Mouse (Mus musculus) intestine, embryonic 14.5 days (tissue): ENCODE results near the gene Rflnb. TPM values are rescaled to one million over a fixed set of nuclear protein-coding genes. Genes with fewer than 3 reads are reported as not detected.
"Not testable (repeated sequence)": the region's sequence is repeated elsewhere in the genome, so short reads cannot be mapped to it uniquely, and the experiment has no call there.

Experiments
- ATAC-seq: fragments of 200-750 bp; cut with Nextera tagmentation; replicated peaks from 2 replicates; pipeline ENCODE4 v1.8.0; 2017; ENCODE audit warnings: low read depth, moderate number of reproducible peaks, moderate TSS enrichment, moderate library complexity; ENCODE audit not compliant: low FRiP score, low TSS enrichment
- DNase-seq: peaks from one replicate; pipeline ENCODE4 v3.0.0-alpha.2; 2018; ENCODE audit warnings: low spot score
- H3K27ac ChIP-seq: fragments of 300-500 bp; sonication (generic); 2 replicates; pipeline ENCODE4 v1.5.1; 2014; ENCODE audit warnings: low read depth, mild to moderate bottlenecking, control low read depth
- H3K27me3 ChIP-seq: fragments of 300-500 bp; sonication (generic); replicated peaks from 2 replicates; pipeline ENCODE4 v1.6.1; 2014; ENCODE audit warnings: low read length, control low read depth; ENCODE audit not compliant: control insufficient read depth, insufficient read depth
- H3K36me3 ChIP-seq: fragments of 300-500 bp; sonication (generic); 2 replicates; pipeline ENCODE4 v1.6.1; 2014; ENCODE audit warnings: low read length, control low read depth; ENCODE audit not compliant: control insufficient read depth, insufficient read depth
- H3K4me1 ChIP-seq: fragments of 300-500 bp; sonication (generic); replicated peaks from 2 replicates; pipeline ENCODE4 v1.6.1; 2014; ENCODE audit warnings: low read length, control low read depth, mixed read lengths; ENCODE audit not compliant: control insufficient read depth, insufficient read depth
- H3K4me2 ChIP-seq: fragments of 300-500 bp; sonication (generic); 2 replicates; pipeline ENCODE4 v1.6.1; 2014; ENCODE audit warnings: low read length
- H3K4me3 ChIP-seq: fragments of 300-500 bp; sonication (generic); 2 replicates; pipeline ENCODE4 v1.5.1; 2014; ENCODE audit warnings: low read depth, low read length, control low read depth, mixed read lengths
- H3K9ac ChIP-seq: fragments of 300-500 bp; sonication (generic); 2 replicates; pipeline ENCODE4 v1.6.1; 2014; ENCODE audit warnings: mild to moderate bottlenecking, low read length
- H3K9me3 ChIP-seq: fragments of 300-500 bp; sonication (generic); 2 replicates; pipeline ENCODE4 v1.6.1; 2016; ENCODE audit warnings: low read length, control low read depth; ENCODE audit not compliant: control insufficient read depth
- WGBS: fragments of 180-500 bp; shearing (Covaris S2); extraction: QIAGEN DNeasy Blood & Tissue Kit; methylation state at CpG from one replicate; pipeline ENCODE4 v1.1.7; 2014; 5-methylcytosine and 5-hydroxymethylcytosine counted together
- polyA plus RNA-seq: library from polyadenylated mRNA; unstranded; fragments of >200 nt; fragmentation: Nextera tagmentation; extraction: Ambion mirVana; gene quantifications from 2 replicates; pipeline ENCODE4 v1.2.1, GENCODE M21; 2014

Rflnb gene
- polyA plus RNA-seq, 1 experiment from 2014 or later: 53.8 TPM

GRCm38 (mm10) chr11:76009101-76009500 lies 18.5 kb downstream of the Rflnb start:
- Histone ChIP-seq H3K9ac (no peak overlapping the region), H3K9me3 (no peaks in the 10 kb centered on the region), H3K27me3 (no peaks in the 10 kb centered on the region), H3K4me3 (no peak overlapping the region), H3K36me3 (no peaks in the 10 kb centered on the region), H3K4me1 (no peaks in the 10 kb centered on the region), H3K4me2 (no peak overlapping the region), H3K27ac (no peak overlapping the region)
- DNase-seq: no peak
- 84% methylated on average over 6 of the region's 6 CpGs for WGBS
- ATAC-seq: no peak

- Histone ChIP-seq H3K36me3 (no peaks in the 10 kb centered on the region), H3K4me2 (no peak overlapping the region), H3K9me3 (no peaks in the 10 kb centered on the region), H3K4me1 (no peaks in the 10 kb centered on the region), H3K4me3 (no peak overlapping the region), H3K27me3 (no peaks in the 10 kb centered on the region), H3K9ac (no peak overlapping the region), H3K27ac (no peak overlapping the region)
- ATAC-seq: no peak
- DNase-seq: no peak
- 84% methylated on average over 2 of the region's 2 CpGs for WGBS
Measured at GRCm38 (mm10) chr11:76008162-76008561, 19.4 kb downstream of the Rflnb start.

GRCm38 (mm10) chr11:76004276-76004675 lies 23.3 kb downstream of the Rflnb start:
- H3K4me3 ChIP-seq, H3K4me1 ChIP-seq, DNase-seq, H3K4me2 ChIP-seq, H3K9ac ChIP-seq, H3K9me3 ChIP-seq, H3K36me3 ChIP-seq, H3K27ac ChIP-seq, H3K27me3 ChIP-seq, ATAC-seq: not testable (repeated sequence)
- 89% methylated on average over 7 of the region's 7 CpGs for WGBS

- Histone ChIP-seq H3K27ac (no peak overlapping the region), H3K9me3 (no peaks in the 10 kb centered on the region), H3K4me1 (peaks cover 3% of the 10 kb centered on the region; the same call in 1 of the 2 replicates), H3K4me2 (no peak overlapping the region), H3K36me3 (no peaks in the 10 kb centered on the region), H3K4me3 (no peak overlapping the region), H3K27me3 (no peaks in the 10 kb centered on the region), H3K9ac (no peak overlapping the region)
- ATAC-seq (no peak), DNase-seq (no peak)
- 53% methylated on average over 3 of the region's 3 CpGs for WGBS
Measured at GRCm38 (mm10) chr11:76001237-76001878, 26.2 kb downstream of the Rflnb start.

GRCm38 (mm10) chr11:76000701-76001100 lies 26.9 kb downstream of the Rflnb start:
- H3K27me3 ChIP-seq: no peaks in the 10 kb centered on the region
- H3K36me3 ChIP-seq: no peaks in the 10 kb centered on the region
- no peak overlapping the region for H3K9ac ChIP-seq
- no peak for DNase-seq
- H3K4me3 ChIP-seq: no peak overlapping the region
- H3K4me2 ChIP-seq: no peak overlapping the region
- 82% methylated on average over 5 of the region's 5 CpGs for WGBS
- no peaks in the 10 kb centered on the region for H3K9me3 ChIP-seq
- peaks cover 3% of the 10 kb centered on the region; the same call in 1 of the 2 replicates for H3K4me1 ChIP-seq
- no peak for ATAC-seq
- no peak overlapping the region for H3K27ac ChIP-seq

GRCm38 (mm10) chr11:75999440-76000155 lies 28.0 kb downstream of the Rflnb start, which contains the start of gene 1700016K19Rik:
1700016K19Rik (plus strand) TSS chr11:75999912.
- 13% methylated on average over 36 of the region's 36 CpGs for WGBS
- H3K9ac ChIP-seq: peak within 1 kb of the TSS; percentile 27; the same call in 1 of the 2 replicates
- DNase-seq: peak; percentile 88
- H3K27ac ChIP-seq: no peak within 1 kb of the TSS
- peak within 1 kb of the TSS; percentile 61 for H3K4me3 ChIP-seq
- H3K4me1 ChIP-seq: peaks cover 3% of the 10 kb centered on the region; the same call in 1 of the 2 replicates
- no peaks in the 10 kb centered on the region for H3K9me3 ChIP-seq
- ATAC-seq: peak; percentile 83
- no peaks in the 10 kb centered on the region for H3K36me3 ChIP-seq
- no peaks in the 10 kb centered on the region for H3K27me3 ChIP-seq
- H3K4me2 ChIP-seq: peak within 1 kb of the TSS; percentile 79

- WGBS: 50% methylated on average over 9 of the region's 9 CpGs
- ATAC-seq (no peak), DNase-seq (no peak)
- Histone ChIP-seq H3K36me3 (no peaks in the 10 kb centered on the region), H3K27me3 (no peaks in the 10 kb centered on the region), H3K9me3 (no peaks in the 10 kb centered on the region), H3K4me3 (no peak overlapping the region), H3K27ac (no peak overlapping the region), H3K4me1 (no peaks in the 10 kb centered on the region), H3K4me2 (no peak overlapping the region), H3K9ac (no peak overlapping the region)
Measured at GRCm38 (mm10) chr11:75994357-75994756, 33.2 kb downstream of the Rflnb start.

- no peak overlapping the region for H3K4me2 ChIP-seq
- no peaks in the 10 kb centered on the region for H3K27me3 ChIP-seq
- no peak overlapping the region for H3K27ac ChIP-seq
- H3K9ac ChIP-seq: no peak overlapping the region
- no peaks in the 10 kb centered on the region for H3K9me3 ChIP-seq
- H3K4me1 ChIP-seq: no peaks in the 10 kb centered on the region
- H3K4me3 ChIP-seq: no peak overlapping the region
- ATAC-seq: no peak
- WGBS: 84% methylated on average over 8 of the region's 8 CpGs
- H3K36me3 ChIP-seq: no peaks in the 10 kb centered on the region
- DNase-seq: no peak
Measured at GRCm38 (mm10) chr11:75992481-75992880, 35.1 kb downstream of the Rflnb start.
